Mouse (Mus musculus) spleen, postnatal 36 days (tissue): ENCODE results near the gene Gm20479.

ENCODE experiments used
- DNase-seq, 2 experiments: peaks; one replicate each; pipeline ENCODE4 v3.0.0; 2022; ENCODE audit warnings: low spot score in 2 of 2, mixed read lengths in 1 of 2

Gm20479 gene

DNA sequence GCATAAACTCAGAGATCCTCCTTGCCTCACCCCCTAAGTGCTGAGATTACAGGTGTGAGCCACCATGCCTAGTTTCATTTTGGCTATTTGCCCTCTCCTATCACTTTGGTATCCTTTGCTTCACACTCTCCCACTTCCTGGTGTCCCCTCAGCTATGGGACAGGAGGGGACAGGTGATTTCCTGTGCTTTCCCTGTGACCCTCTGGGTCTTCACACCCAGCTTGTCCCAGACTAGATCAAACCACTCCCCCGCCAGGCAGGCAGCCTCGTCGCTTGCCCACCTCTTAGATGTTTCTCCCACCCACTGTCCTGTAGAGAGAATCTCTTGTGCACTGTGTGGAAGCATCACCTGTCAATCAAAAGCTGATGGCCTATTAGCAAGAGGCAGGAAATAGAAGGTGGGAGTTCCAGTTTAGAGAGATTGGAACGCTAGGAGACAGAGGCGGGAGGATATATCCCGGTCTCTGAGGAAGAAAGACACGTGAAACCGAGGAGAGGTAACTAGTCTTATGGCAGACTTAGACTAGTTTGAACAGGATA is 46.2 kb downstream of the Gm20479 start:
- DNase-seq: no peak

DNA sequence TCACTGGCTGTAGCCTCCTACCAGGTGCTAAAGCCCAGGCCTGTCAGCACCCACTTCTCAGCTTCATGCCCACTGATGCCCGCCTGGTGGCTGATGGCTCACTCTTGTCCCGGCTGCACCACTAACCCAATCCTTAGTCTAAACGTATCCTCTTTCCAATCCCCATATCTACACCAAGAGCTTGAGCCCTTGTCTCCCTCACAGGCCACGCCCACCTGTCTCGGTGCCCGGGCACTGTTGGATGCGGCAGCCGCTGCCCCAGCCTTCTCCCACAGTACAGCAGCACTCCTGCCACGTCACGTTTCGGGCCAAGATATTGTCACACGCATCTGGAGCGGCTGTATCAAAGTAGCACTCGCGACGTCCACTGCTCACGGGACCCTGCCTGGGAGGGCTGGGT is 46.9 kb downstream of the Gm20479 start:
- DNase-seq: no peak

DNA sequence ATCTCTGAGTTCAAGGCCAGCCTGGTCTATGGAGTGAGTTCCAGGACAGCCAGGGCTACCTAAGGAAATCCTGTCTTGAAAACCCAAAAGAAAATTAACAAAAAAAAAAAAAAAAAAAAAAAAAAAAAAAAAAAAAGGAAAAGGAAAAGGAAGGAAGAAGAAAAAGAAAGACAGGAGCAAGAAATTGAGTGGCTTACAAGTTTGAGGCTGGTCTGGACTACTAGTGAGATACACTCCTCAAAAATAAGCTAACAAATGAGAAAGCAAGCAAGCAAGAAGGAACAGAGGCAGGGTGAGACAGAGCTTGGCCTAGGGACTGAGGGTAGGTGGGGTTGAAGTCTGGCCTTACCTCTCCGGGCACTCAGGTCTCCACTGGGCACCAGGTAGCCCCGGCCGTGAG is 47.4 kb downstream of the Gm20479 start:
- DNase-seq: no peak

DNA sequence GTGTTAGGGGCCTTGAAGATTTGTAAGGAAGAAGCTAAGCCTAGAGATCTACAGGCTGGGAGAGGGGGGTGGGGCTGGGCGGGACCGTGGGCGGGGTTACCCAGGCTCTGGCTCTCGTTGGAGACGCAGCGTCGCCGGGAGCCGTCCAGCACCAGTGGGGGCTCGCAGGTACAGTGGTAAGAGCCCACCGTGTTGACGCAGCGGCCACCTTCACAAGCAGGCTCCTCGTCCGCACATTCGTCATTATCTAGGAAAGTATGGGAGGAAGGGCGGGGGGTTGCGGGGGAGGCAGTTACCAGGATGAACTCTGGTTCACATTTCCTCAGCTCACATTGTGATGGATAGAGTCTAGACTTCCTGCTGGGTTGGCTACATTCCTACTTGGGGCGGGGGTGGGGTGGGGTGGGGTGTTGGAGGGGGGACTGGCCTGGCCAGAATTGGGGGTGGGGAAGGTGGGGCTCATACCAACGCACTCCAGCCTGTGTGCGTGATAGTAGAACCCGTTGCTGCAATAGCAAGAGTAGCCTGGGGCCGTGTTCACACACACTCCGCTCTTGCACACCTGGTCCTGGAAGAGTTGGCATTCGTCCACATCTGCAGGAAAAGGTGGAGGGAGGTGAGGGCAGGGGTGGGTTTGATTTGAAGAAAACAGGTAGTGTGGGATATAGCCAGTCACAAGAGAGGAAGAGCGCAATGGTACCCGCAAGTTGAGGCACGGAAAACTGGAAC is 48.2 kb downstream of the Gm20479 start:
- no peak for DNase-seq

DNA sequence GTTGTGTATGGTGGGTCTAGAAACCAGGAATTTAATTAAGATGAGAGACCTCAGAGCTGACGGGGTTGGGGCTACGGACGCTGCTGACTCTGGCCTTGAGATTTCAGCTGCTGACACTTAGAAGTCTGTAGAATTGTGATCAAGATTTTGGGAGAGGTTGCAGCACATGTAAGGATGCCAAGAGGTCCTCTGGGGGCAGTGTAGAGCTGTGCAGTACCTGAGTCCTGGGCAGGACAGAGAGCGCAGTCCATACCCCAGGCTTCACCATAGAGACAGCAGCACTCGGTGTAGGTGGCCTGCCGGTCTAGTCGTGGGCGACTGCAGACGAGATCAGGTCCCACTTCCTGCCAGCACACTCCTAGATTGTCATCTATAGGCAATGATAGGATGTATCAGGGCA is 49.7 kb downstream of the Gm20479 start:
- DNase-seq: no peak

DNA sequence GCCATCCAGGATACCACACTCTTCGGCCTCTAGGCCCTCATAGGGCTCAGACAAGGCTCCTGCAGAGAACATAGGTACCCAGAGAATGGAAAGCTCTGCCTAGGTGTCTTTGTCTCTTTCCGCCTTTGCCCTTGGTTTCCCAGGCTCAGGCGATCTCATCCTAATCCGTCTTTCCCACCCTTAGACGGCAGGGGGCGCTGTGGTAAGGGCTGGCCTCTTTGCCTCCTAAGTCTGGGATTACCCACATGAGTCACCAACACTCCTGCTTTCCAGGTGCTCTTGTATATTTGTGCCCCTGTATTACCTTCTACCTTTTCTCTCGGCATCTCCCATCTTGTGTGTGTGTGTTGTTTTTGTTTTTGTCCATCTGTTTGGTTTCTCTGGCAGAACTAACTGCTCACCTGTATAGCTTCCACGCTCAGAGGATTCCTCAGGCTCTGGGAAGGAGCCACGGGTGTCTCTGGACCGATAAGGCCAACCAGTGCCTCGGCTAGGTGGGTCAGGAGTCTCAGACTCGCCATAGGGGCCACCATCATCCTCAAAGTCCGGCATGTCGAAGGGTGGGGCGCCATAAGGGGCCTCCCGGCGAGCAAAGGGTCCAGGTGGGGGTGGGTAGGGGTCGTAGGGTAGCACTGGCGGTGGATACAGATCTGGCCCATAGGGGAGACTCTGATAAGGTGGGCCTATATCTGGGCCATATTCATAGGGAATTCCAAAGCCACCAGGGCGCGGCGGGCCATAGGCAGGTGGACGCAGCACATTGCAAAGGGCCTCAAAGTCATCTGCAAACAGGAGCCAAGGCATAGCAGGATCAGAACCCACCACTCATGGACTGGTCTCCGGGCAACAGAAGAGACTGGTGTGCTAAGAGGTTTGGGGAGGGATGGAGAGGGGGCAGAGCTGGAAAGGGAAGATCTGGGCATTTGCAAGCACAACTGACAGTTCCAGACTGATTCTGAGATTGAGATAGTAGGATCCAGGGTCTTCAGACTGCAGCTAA is 50.8 kb downstream of the Gm20479 start:
- no peak for DNase-seq

DNA sequence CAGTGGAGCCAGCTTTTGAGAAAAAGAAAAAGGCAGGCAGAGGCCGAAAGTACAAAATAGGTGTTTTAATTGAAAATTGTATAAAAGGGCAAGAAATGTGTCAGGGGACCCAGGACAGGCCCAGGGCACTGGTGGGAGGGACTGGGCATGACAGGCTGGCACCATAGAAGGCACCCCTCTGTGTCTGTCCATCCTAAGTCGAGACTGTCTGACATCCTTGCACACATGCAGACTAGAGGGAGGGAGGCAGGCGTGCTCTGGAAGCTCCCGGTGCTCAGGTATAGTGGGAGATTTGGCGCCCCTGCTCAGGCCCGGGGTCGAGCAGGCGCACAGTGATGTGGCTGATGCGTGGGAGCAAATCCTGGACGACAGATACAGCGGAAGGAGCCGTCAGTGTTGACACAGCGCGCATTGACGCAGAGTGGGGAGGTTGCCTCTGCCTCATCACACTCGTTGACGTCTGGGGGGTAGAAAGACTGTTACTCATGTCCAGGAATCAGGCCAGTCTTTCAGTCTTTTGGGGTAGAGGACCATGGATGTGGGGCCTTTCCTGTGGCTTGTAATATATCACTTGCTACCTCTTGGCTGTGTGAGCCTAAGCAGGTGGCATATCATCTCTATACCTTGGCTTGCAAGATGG is 52.0 kb downstream of the Gm20479 start:
- DNase-seq: no peak
